Mouse (Mus musculus) cerebellum, postnatal 4 days (tissue): ENCODE results near the gene Igf1.

Source experiments
- DNase-seq, 2 experiments: peaks; one replicate each; pipeline ENCODE4 v3.0.0; 2022; ENCODE audit warnings: low spot score in 2 of 2, mixed read lengths in 1 of 2

Igf1 gene

DNA sequence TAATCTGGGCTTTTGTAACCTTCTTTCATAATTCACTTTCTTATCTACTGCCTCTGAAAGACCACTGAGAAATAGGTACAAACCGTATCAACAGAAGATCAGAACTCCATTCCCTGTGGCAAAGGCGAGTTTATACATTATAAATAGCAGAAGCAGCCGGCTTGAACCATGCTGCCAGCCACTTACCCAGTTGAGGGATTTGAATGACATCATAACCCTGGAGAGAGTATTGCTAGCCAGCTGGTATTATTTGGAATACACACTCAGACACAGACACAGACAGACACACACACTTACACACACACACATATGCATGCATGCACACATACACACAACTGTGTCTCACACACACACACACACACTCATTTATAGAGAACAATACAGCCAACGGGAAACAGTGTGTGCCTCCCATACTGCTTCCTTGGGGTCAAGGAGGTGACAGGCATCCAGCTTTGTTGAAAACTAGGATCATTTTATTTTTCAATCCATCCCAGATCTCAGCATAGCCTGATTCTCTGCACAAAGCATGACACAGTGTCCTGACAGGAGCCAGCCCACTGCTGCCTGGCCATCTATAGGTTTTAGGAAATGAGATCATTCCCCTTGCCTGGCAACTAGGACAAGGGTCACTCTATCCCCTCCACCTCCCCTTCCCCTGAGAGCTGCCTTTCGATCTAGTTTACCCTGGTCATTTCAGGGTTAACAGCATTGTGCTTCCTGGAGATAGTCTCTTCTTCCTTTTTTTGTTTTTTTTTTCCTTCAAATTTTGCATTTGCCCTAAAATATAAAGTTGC lies at the start of gene Igf1:
Igf1 (plus strand) TSS at position 253 of the 794 bp plus-strand sequence.
- no peak for DNase-seq

- DNase-seq: no peak
These were observed 45.6 kb upstream of the Igf1 start for GRCm38 (mm10) chr10:87812157-87813072.

DNA sequence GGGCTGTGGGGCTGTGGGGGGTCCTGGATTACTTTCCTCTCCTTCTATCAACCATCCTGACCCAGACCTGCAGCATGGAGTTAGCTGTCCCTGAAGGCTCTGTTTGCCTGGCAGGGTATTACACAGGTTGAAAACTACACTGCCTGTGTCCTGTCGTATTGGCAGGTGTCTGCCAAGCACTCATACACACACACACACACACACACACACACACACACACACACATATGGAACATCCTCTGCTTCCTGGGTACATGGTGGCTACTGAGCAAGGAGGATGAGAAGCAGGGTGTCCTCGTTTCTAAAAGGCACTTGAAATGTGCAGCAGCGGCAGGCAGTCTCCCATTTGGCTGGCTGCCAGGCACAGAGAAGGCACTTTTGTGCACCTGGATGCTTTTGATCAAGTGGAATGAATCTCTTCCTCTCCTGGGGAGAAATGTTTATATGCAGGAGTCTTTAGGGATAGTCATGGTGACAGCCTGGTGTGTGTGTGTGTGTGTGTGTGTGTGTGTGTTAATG lies 44.9 kb upstream of the Igf1 start:
- peak in 1 of 2 experiments; percentile 3 for DNase-seq

- DNase-seq: no peak
These were observed 41.2 kb upstream of the Igf1 start for GRCm38 (mm10) chr10:87816861-87817260.

DNA sequence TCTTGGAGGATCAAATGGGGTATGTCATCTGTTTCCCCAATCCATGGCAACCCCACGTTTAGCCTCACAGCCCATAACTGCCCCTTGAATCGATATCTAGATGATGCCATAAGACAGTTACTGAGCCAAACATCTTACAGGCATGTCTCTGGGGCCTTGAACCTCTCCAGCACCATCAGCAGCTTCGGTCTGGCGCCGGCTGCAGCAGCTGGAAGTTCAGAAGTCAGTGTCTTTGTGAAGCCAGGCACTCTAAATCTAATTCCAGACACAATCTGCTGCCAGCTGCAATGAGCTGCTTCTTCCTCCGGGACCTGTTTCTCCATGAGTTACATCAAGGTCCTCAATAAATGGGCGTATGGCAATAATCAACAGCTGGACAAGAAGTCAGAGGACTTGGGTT lies 40.3 kb upstream of the Igf1 start:
- no peak for DNase-seq

- no peak for DNase-seq
These were observed 36.2 kb upstream of the Igf1 start for GRCm38 (mm10) chr10:87821906-87822305.

GRCm38 (mm10) chr10:87830012-87830411 lies 28.1 kb upstream of the Igf1 start:
- DNase-seq: no peak

GRCm38 (mm10) chr10:87830639-87831038 lies 27.4 kb upstream of the Igf1 start:
- DNase-seq: no peak

GRCm38 (mm10) chr10:87832101-87832500 lies 26.0 kb upstream of the Igf1 start:
- no peak for DNase-seq

DNA sequence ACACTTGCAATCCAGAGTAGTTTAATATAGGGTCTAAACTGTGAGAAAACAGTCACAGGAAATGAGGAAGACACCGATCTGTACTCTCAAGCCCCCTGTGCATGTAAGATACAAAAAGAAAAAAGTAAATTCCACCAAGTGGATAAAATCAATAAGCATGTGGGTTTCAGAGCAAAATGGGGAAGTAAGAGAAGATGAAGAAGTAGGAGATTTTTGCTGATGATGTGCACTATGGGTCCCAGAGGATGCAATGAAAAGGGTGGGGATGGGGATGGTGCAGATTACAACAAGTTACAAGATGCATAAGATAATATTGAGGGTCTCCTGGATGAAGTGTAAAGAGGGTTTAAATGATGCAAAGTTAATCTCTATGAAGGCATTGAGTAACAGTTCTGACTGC lies 18.6 kb upstream of the Igf1 start:
- no peak for DNase-seq

- DNase-seq: no peak
These were observed 15.6 kb upstream of the Igf1 start for GRCm38 (mm10) chr10:87842501-87842900.

- no peak for DNase-seq
These were observed 13.0 kb upstream of the Igf1 start for GRCm38 (mm10) chr10:87844917-87845552.

- DNase-seq: no peak
These were observed 10.2 kb upstream of the Igf1 start for GRCm38 (mm10) chr10:87847882-87848281.

DNA sequence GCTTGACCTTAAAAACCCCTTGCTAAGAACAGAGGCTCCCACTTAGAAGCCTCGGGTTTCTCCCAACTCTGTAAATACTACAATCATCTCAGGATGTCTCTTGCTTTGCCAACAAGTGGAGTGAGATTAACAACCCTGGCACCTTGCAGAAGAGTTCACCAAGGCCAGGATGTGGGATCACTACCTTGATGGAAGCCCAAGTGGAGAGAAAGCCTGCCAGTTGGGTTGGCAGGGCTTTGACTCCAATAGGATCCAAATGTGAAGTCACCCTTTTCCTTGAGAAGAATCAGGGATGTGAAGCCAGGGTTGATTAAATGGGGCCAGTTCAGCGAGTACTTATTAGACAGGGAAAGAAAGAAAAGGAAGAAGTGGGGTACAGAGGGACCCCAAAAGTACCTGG lies 9.6 kb upstream of the Igf1 start:
- DNase-seq: no peak

- DNase-seq: no peak
These were observed 6.6 kb upstream of the Igf1 start for GRCm38 (mm10) chr10:87851492-87851891.

DNA sequence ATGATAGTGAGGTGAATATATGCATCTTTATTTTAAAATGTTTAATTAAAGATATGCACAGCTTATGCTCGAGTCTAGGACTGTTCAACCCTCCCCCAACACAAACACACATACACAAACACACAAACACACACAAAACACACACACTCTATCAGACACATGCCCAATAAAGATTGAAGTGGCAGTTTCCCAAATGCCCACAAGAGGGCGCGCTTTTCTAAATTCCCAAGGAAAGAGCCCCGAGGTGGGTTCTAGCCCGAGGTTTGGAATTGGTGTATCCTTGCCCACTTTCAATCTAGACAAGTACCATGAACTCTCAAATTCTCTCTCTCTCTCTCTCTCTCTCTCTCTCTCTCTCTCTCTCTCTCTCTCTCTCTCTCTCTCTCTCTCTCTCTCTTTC lies 3.7 kb upstream of the Igf1 start:
- peak; percentile 35 to 65 for DNase-seq

GRCm38 (mm10) chr10:87855423-87856122 lies 2.5 kb upstream of the Igf1 start:
- DNase-seq: no peak

DNA sequence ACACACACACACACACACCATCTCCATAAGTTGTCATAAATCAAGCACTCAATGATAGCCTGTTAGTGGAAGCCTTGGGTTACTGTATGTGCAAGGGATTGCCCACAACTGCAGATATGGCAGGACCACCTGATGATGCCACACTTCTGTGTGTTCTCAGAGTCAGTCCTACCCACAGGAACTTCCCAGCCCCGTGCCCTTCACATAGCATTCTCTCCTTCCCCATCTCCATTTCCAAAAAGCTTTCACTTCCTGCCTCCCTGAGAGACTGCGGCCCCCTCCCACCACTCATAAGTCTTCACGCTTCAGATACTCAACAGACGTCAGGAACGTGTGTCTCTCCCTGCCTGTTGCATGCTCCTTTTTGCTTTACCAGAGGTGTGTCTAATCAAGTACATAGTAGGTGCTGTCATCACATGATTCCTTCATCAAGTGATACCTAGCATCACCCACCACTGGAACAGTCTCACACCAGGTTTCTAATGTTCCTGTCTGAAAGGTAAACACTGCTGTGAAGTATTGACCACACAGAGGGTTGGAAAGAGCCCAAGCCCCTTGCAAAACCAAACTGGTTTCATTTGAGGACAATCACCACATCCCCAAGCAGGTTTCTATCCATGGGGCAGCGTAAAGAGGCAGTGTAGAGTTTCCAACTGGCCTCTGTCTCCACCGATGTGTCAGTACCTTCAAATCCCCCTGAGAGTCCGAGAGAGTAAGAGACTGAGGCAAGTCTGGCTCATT lies 680 bp upstream of the Igf1 start:
- DNase-seq: no peak

DNA sequence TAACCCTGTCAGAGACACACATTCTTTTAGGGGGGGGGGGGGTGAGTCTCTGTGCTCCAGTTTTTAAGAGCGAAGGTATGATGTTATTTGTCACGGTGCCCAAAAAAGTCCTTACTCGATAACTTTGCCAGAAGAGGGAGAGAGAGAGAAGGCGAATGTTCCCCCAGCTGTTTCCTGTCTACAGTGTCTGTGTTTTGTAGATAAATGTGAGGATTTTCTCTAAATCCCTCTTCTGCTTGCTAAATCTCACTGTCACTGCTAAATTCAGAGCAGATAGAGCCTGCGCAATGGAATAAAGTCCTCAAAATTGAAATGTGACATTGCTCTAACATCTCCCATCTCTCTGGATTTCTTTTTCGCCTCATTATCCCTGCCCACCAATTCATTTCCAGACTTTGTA lies 874 bp downstream of the Igf1 start:
- DNase-seq: no peak

DNA sequence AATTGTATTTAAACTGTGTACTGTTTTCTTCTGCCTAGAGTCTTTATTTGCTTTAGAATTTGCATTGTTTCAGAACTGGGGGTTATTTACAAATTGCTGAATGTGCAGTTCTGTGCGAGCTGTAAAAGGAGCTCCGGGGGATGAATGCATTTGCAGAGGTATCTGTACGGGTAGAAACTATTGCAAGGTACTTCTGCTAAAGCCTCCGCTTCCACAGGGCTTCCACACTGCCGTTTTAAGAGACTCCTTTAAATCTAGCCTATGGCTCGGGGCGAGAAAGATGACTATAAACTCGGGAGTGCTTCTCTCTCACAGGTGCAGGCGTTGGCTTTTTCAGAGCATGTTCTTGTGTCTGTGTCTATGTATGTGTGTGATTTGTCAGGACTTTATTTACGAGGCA lies 1.4 kb downstream of the Igf1 start:
- DNase-seq: no peak
